Mouse (Mus musculus) left cerebral cortex, postnatal 25 days (tissue): ENCODE results near the gene E330014E10Rik. TPM values are rescaled to one million over a fixed set of nuclear protein-coding genes. Genes with fewer than 3 reads are reported as not detected.
"Not testable (repeated sequence)": the region's sequence is repeated elsewhere in the genome, so short reads cannot be mapped to it uniquely, and the experiment has no call there.

Source experiments
- DNase-seq, 2 experiments: peaks; one replicate each; pipeline ENCODE4 v3.0.0; 2022; ENCODE audit warnings: low spot score in 2 of 2, mixed read lengths in 1 of 2
- intact Hi-C: fragments of 180-260 bp; cut with DNase I; formaldehyde crosslinking; loops from one replicate; pipeline ENCODE4 v1.15.1; 2025
- total RNA-seq, 2 experiments: library from RNA; stranded (reverse); gene quantifications; 2 replicates each; pipeline ENCODE4 v1.2.3; 2021

The E330014E10Rik gene
- not detected for total RNA-seq

- DNase-seq, intact Hi-C loops: not testable (repeated sequence)
These were observed at the start of gene E330014E10Rik for GRCm38 (mm10) chr5:95775690-95776089. Gene E330014E10Rik (plus strand): TSS chr5:95775990.

GRCm38 (mm10) chr5:95736073-95736472 lies 39.7 kb upstream of the E330014E10Rik start, which contains the start of gene Gm7978:
Gene Gm7978 (minus strand): TSS chr5:95736173.
- intact Hi-C loops, result not testable (repeated sequence)

GRCm38 (mm10) chr5:95741714-95742113 lies 34.1 kb upstream of the E330014E10Rik start, which contains the start of gene Gm7982:
Gene Gm7982 (plus strand): TSS chr5:95742014.
- DNase-seq, intact Hi-C loops: not testable (repeated sequence)

More at GRCm38 (mm10) chr5:95736073-95736472, 39.7 kb upstream of the E330014E10Rik start, which contains the start of gene Gm7978:
- DNase-seq, result not testable (repeated sequence)

- intact Hi-C loops, result not testable (repeated sequence)
- DNase-seq, result peak in 1 of 2 experiments; percentile 2
These were observed 35.1 kb downstream of the E330014E10Rik start for GRCm38 (mm10) chr5:95810841-95811240.

- intact Hi-C loops, result no loop called here
- DNase-seq, result no peak
These were observed 60.8 kb downstream of the E330014E10Rik start for GRCm38 (mm10) chr5:95836580-95836979.

GRCm38 (mm10) chr5:95854030-95854429 lies 78.2 kb downstream of the E330014E10Rik start:
- DNase-seq, result no peak
- intact Hi-C loops, result no loop called here

Other genes starting within 250 kb of the E330014E10Rik start
- gene Gm7971, start 181.1 kb upstream of the E330014E10Rik start, total RNA-seq, result not detected
- not detected for gene Gm7978, start 39.8 kb upstream of the E330014E10Rik start, total RNA-seq
- not detected for gene Gm7982, start 34.0 kb upstream of the E330014E10Rik start, total RNA-seq
- not detected for gene Cxcl13, start 181.0 kb downstream of the E330014E10Rik start, total RNA-seq